Mouse (Mus musculus) 416B (cell line): Measurements from ENCODE around the gene Crebl2.

Experiments used
- DNase-seq: peaks from one replicate; pipeline ENCODE4 v3.0.0; 2011; ENCODE audit warnings: low read depth

The Crebl2 gene

DNA sequence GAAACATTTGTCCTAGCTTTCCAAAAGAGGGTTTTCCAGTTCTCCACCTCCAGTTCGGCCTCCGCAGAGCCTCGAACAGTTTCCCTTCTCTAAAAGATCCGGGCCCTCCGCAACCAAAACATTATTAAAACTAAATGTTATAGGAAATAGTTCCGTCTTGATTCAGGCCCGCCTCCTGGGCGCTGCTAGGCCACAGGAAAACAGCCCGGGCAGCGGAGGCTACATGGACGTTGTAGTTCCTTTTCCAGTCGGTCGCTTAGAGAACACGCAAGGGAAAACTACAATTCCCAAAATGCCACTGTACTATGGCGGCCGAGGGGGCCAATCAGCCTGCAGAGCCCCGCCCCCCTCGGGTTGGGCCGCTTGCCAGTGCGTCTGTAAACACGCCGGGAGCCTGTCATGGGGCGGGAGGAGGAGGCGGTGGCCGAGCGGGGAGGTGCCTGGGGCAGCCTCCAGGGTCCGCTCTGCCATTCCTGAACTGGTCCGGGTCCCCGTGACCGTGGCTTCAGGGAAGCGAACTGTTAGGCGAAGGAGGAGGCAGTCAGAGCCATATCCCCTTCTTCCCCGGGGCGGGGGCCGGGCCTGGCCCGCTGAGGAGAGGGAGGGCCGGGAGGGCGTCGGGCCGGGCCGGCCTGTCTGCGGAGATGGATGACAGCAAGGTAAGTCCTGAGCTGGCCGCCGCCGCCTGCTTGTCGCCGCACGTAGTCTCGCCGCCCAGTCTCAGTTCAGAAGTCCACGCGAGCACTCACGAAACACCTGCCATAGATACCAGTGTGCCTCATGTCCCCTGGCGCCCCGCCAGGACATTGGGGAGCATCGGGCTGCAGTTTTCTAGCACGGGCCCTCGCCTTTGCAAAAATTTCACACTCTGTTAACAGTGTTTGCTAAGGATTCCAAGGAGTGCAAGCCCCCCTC, at the start of gene Crebl2:
TSS of gene Crebl2 (plus strand) at position 369 of the 915 bp plus-strand sequence.
- DNase-seq = peak; percentile 99

DNA sequence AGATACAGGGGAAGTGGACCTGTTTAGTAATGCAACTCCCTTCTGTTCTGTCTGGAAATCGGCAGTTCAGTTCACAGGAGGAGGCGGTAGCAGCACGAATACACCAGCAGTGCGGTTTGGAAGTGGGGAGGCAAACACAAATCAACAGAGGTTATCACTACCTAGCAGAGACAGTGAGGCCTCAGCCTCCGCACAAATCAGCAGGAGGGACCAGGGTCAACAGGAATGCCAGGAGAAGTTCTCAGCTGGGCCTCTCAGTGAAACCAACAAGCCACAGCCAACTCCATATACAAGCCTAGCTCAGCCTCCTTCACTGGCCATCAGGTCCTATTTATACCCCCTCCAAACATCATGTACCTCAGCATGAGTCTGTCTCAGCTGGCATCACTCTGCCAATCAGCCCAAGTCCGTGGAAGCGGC, 48.5 kb upstream of the Crebl2 start:
- no peak for DNase-seq

DNA sequence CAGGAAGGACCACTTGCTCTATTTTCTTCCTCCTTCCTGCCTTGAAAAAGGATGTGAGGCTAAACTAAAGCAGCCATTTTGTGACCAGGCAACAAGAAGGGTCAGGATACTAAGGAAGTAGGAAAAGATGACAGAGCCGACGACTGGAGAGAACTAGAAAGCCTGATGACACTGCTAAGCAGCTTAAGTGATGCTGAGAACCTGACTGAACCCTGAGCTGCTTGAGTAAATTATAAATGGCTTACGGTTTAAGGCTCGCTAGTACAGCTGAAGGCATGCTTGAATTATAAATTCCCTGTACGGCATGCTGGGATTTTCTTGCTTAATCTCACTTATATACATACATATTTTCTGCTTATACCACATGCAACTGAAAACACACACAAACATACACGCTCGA, 47.1 kb upstream of the Crebl2 start:
- no peak for DNase-seq

GRCm38 (mm10) chr6:134786426-134786825, 43.5 kb upstream of the Crebl2 start:
- DNase-seq = no peak

DNA sequence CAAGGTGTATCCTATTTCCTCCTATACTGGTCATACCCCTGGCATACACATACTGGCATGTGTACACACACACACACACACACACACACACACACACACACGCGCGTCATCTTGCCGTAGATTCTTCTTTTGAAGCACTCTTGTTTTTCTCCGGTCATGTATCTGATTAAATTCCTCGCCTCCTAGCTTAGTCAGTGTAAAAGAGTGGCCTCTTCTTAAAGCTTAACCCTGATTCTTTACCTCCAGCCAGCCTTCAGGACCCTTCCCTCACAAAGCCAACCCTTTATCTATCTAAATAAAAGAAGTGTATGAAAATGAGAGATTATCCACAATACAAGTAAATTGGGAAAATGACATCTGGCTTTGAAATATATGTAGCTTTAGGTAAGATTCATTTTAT, 40.9 kb upstream of the Crebl2 start:
- DNase-seq = no peak

- DNase-seq = peak; percentile 87
These were observed 38.5 kb upstream of the Crebl2 start for GRCm38 (mm10) chr6:134791251-134792118.

DNA sequence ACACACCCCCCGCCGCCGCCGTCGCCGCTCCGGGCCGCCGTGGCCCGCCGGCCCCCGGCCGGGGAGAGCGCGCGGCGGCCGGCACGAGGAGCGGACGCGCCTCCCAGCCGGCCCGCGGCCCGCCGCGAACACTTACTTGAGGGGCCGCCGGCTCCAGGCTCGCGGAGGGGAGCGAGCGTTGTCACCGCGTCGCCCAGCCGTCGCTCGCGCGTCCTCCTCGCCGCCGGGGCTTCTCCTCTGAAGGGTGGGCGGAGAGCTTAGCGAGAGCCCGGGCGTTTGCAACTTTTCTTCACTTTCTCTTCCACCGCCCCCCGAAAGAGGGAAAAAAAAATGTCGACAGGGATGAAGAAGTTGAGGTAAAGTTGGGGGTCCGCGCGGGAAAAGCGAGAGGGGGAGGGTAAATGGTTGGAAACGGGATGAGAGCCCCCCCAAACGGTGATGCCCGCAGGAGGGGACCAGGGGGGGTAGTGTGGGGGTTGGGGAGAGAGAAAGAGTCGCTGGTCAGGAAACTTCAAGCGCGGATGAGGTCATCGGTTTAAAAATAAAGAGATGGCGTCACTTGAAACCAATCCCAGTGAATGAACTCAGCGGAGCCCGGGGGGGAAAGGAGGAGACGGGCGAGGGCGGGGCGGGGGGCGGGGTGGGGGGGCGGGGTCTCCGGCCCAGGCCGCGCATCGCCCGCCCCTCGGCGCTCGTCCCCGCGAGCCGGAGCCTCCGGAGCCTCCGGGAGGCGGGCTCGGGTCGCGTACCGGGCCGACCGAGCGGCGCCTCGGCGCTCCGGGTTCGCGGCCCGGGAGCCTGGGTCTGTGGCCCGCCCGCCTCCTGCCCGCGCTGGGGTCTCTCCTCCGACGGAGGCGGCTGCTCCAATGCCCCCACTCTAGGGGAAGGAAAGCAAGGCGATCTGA, 37.6 kb upstream of the Crebl2 start, which contains the start of gene Dusp16:
TSS of gene Dusp16 (minus strand) at position 485 of the 905 bp plus-strand sequence.
- peak; percentile 96 for DNase-seq

DNA sequence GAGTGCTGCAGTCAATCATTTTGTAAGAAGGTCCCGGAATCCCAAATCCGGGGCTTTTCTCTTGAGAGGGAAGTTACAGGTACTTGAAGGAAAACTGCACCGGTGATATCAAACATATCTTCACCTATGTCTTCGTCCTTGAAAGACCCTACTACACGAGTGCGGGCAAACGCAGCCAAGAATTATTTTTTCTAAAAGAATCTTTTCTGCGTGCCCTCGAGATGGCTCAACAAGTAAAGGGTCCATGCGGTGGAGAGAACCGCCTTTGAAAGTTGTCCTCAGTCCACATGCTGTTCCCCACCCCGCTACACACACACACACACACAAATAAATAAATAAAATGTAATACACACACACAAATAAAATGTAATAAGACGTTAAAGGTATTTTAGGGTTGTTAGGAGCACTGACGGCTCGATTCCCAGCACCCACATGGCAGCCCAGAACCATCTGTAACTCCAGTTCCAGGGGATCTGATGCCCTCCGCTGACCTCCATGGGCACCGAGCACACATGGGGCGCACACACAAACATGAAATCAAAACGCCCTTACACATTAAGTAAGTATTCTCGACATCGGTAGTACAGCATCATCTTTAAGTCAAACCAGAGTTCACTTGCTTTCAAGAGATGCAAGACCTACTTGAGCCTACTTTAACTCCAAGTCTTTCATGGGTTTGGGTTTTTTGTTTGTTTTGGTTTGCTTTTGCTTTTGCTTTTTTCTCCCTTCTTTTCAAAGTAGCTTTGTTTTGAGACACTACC, 36.7 kb upstream of the Crebl2 start:
- DNase-seq = peak; percentile 49

GRCm38 (mm10) chr6:134793911-134794520, 35.9 kb upstream of the Crebl2 start:
- peak; percentile 85 for DNase-seq

GRCm38 (mm10) chr6:134796297-134796696, 33.7 kb upstream of the Crebl2 start:
- peak; percentile 65 for DNase-seq

GRCm38 (mm10) chr6:134801483-134801882, 28.5 kb upstream of the Crebl2 start:
- no peak for DNase-seq

GRCm38 (mm10) chr6:134802641-134803043, 27.3 kb upstream of the Crebl2 start:
- no peak for DNase-seq

DNA sequence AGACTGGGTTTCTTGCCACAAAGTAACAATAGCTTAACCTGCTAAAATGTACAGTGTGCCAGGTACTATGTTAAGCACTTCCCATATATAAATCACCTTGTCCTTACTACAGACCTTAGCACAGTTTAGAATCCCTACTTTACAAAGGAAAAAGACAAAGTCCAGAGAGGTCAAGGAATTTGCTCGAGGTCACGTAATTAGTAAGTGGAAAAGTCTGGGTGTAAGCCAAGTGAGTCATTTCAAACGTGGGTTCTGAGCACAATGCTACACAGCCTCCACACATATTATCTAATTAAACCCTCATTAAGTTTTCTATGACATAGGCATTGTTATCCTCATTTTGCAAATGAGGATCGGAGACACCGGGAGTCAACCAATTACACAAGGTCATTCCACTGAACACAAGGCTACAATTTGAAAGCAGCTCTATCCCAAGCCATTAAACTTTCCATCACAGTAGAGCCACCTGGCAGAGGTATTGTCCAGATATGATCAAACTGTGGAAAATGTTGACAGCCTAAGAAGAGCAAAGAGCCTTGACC, 25.1 kb upstream of the Crebl2 start:
- no peak for DNase-seq

DNA sequence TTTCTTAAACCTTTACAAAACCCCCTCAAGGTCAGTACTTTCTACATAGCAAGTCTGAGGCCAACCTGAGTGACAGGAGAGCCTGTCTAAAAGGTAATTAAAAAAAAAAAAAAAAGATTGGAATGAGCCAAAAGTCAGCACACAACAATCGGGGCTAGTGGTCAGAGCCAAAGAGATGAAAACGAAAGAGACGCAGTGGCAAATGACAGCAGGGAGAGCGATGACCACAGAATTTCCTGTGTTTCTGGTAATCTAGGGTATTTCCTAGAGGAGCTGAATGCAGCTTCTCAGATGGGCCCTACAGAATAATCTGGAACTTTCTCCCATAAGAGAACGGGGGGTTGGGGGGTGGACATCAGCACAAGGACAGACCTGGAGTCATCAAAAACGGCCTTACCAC, 23.8 kb upstream of the Crebl2 start:
- DNase-seq = no peak

- DNase-seq = peak; percentile 43
These were observed 22.9 kb upstream of the Crebl2 start for GRCm38 (mm10) chr6:134807091-134807490.

- no peak for DNase-seq
These were observed 22.2 kb upstream of the Crebl2 start for GRCm38 (mm10) chr6:134807794-134808193.

DNA sequence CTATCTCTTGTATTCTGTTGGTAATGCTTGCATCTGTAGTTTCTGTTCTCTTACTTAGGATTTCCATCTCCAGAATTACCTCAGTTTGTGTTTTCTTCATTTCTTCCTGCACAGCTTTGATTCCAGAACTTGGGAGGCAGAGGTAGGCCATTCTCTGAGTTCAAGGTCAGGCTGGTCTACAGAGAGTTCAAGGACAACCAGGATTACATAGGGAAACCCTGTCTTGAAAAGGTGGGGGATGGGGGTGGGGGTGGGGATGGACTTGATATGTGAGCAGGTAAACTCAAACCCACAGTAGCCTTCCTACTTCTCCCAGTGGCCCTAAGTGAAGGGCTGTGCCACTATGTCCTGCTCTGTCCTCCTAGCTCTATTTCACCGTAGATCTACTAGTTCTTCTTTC, 16.9 kb upstream of the Crebl2 start:
- no peak for DNase-seq

- no peak for DNase-seq
These were observed 12.7 kb upstream of the Crebl2 start for GRCm38 (mm10) chr6:134817051-134817928.

DNA sequence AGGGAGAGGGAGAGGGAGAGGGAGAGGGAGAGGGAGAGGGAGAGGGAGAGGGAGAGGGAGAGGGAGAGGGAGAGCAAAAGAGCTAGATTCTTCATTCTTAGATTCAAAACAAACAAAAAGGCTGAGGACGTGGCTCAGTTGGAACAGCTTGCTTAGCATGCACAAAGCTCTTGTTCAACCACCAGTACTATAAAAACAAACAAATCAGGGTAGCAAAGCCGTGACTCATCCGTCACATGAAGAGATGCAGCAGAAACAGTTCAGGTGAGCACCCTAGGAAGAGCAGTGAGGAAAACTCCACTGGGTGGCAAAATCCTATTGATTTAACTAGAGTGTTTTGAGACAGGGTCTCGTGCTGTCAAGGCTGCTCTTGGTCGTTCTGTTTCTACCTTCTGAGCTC, 10.2 kb upstream of the Crebl2 start:
- DNase-seq = no peak
